Mouse (Mus musculus) gastrocnemius, postnatal 4 days (tissue): ENCODE results near the gene Mpp3. TPM values are rescaled to one million over a fixed set of nuclear protein-coding genes. Genes with fewer than 3 reads are reported as not detected.

Experiments used
- total RNA-seq, 2 experiments: library from RNA; stranded (reverse); gene quantifications; 2 replicates each; pipeline ENCODE4 v1.2.3; 2021

Mpp3 gene
- total RNA-seq, 2 experiments from 2014 or later, result 55.8 to 95.9 TPM

Other genes starting within 250 kb of the Mpp3 start
- 10 to 100 TPM; 11.3 to 15.9 TPM for gene Etv4, start 243.1 kb downstream of the Mpp3 start, total RNA-seq
- gene Meox1, start 134.1 kb downstream of the Mpp3 start, total RNA-seq, result 10 to 100 TPM; 17.7 to 20.4 TPM
- gene Sost, start 61.4 kb downstream of the Mpp3 start, total RNA-seq, result under 1 TPM in 1 of 2 experiments, not detected in 1; 0.16 TPM
- not detected for gene Cfap97d1, start 44.2 kb downstream of the Mpp3 start, total RNA-seq
- 100 to 1,000 TPM; 140 to 145 TPM for gene Dusp3, start 41.4 kb downstream of the Mpp3 start, total RNA-seq
- gene Cd300lg, start 13.0 kb upstream of the Mpp3 start, total RNA-seq, result 10 to 100 TPM; 12.8 to 13.2 TPM
- 1 to 10 TPM; 1.7 to 2.5 TPM for gene Mpp2, start 60.1 kb upstream of the Mpp3 start, total RNA-seq
- not detected for gene Ppy, start 72.9 kb upstream of the Mpp3 start, total RNA-seq
- gene Pyy, start 79.4 kb upstream of the Mpp3 start, total RNA-seq, result not detected
- under 1 TPM in 1 of 2 experiments, not detected in 1; 0.13 TPM for gene Nags, start 117.1 kb upstream of the Mpp3 start, total RNA-seq
- gene Tmem101, start 127.9 kb upstream of the Mpp3 start, total RNA-seq, result 10 to 100 TPM; 15.1 to 16.1 TPM
- 10 to 100 TPM; 75.1 to 78.3 TPM for gene Lsm12, start 156.8 kb upstream of the Mpp3 start, total RNA-seq
- gene G6pc3, start 161.2 kb upstream of the Mpp3 start, total RNA-seq, result 10 to 100 TPM; 28.1 to 32.0 TPM
- gene Hdac5, start 201.7 kb upstream of the Mpp3 start, total RNA-seq, result 100 to 1,000 TPM; 110 to 112 TPM
- 1 to 10 TPM; 2.3 to 2.6 TPM for gene BC030867, start 220.4 kb upstream of the Mpp3 start, total RNA-seq
- 10 to 100 TPM; 25.7 to 31.1 TPM for gene Asb16, start 240.3 kb upstream of the Mpp3 start, total RNA-seq